Mouse (Mus musculus) cerebellum, adult (tissue): Measurements from ENCODE around the gene Cacna2d3.
A peak's percentile ranks its signal among the peaks of the same experiment; 100 is the strongest.

Source experiments
- ATAC-seq: cut with Nextera tagmentation; 2 replicates; pipeline ENCODE4 v1.9.2; 2017; ENCODE audit warnings: mild to moderate bottlenecking, moderate library complexity, mixed read lengths; ENCODE audit not compliant: insufficient number of reproducible peaks, low FRiP score, low TSS enrichment

Cacna2d3 gene

GRCm38 (mm10) chr14:29029107-29029469 lies 692.6 kb downstream of the Cacna2d3 start:
- no peak for ATAC-seq

GRCm38 (mm10) chr14:29028391-29029106 lies 693.1 kb downstream of the Cacna2d3 start:
- no peak for ATAC-seq

GRCm38 (mm10) chr14:29027276-29027675 lies 694.4 kb downstream of the Cacna2d3 start:
- ATAC-seq, result peak; percentile 75

DNA sequence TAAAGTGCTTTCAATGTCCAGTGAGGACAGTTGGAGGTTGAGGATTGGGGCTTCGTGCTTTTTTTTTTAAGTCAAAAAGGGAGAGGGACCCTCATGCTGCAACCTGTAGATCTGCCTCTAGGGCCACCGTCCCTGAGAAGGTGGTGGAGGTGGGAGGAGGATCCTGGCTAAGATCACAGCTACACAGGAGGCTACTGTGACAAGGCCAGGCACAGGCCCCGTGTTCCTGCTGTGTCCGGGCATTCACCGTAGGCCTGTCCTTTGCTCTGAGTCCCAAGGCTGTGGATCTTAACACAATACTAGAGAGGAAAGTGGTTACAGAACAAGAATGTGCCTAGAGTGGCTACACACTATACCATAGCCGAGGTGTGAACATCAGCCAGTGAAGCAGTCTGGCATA lies 696.3 kb downstream of the Cacna2d3 start:
- ATAC-seq, result peak; percentile 31; the same call in 1 of the 2 replicates

GRCm38 (mm10) chr14:29023246-29023645 lies 698.4 kb downstream of the Cacna2d3 start:
- ATAC-seq, result no peak

GRCm38 (mm10) chr14:29021295-29021694 lies 700.4 kb downstream of the Cacna2d3 start:
- no peak for ATAC-seq

GRCm38 (mm10) chr14:29018316-29019000 lies 703.2 kb downstream of the Cacna2d3 start:
- ATAC-seq, result no peak

DNA sequence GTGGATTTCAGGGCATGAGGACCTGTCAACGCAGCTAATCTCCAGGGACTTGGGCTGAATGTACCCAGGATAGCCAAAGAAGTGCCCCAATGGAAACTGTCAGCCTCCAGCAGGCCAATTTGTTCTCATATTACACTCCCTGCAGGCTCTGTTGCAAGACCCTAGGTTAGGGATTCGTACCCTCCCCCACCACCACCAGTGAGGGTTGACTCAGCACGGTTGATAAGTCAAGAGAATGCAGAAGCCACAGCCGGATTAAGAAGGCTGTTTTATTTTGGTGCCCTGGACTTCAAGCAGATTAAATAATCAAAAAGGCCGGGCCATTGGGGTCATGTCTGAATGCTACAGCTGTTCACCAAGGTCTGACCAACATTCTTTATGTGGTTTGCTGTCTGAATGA lies 703.8 kb downstream of the Cacna2d3 start, which contains the start of gene Lrtm1:
Gene Lrtm1, plus strand, starts transcription at position 326 of the 400 bp plus-strand sequence.
- ATAC-seq, result no peak

GRCm38 (mm10) chr14:29015896-29016295 lies 705.8 kb downstream of the Cacna2d3 start:
- no peak for ATAC-seq

DNA sequence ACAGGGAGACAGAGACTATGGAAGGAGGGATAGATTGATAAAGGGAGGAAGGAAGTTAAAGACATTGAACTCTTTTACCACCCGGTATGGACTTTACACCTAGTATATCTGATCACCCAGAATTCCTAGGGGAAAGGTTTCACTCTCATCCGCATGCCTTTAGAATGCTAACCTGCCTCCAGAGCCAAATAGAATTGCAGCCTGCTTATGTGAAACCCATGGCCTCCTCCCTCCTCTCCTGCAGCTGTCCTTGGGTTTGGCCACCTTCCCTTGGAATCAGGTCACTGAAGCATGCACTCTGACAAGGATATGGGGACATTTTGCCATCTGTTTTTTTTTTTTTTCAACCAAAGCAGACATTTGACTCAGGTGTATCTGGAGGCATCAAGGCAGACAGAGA lies 707.0 kb downstream of the Cacna2d3 start:
- ATAC-seq, result peak; percentile 53

DNA sequence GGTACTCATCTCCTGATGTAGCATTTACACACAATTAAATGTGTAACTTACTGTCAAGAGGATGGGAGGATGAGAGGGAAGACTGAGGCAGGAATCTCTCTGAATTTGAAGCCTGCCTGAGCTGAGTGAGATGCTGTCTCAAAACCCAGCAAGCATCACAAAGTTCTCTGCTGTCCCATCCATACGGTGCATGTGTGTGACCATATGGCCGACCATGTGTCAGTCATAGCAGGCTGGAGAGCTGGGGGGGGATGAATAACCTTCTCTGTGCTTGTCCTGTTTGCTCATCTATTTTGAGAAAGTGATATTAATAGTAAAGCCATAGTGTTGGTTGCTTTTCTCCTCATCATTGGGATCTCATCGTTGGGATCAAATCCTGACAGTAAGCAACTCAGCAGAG lies 708.5 kb downstream of the Cacna2d3 start:
- ATAC-seq, result 0 out of 2 replicates have a peak, but pooled peaks have one; percentile 49

DNA sequence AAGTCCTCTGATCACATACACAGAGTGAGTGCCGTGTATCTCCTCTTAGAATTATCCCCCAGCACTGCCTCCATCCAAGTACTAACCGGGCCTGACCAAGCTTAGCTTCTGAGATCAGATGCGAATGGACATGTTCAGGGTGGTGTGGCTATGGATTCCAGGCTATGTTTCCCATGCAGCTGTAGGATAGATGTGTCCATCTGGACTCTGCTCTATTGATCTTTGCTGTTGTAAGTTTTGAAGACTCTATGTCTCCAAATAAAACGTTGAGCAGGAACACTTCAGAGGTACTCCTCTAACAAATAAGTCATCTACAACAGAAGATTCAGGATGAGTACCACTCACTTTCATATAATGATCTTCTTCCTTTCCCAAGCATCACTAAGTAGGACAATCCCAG lies 712.0 kb downstream of the Cacna2d3 start:
- no peak for ATAC-seq

DNA sequence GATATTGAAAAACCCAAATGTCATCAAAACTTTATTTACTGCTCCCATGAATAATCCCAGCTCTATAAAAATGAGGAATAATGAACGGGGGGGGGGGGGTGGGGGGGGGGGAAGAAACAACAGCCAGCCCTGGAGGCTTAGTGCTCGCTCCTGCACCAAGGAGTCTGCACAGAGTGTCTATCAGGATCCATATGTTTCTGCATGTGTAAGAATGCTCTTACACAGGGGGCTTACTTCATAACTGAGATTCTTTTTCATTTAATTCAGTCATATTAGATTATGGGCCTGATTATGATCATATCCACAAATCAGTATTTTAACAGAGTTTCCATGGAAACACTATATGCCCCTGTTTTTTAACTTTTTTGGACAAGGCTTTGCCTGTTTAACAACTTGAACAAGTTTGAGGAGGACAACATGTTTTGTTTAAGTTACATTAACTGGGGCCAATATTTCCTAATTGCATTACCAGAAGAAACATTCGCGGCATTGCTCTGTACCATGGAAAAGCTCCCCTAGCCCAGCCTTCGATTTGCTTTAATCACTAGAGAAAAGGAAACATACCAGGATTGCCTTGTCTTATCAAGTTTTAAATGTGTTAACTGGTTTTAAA lies 716.3 kb downstream of the Cacna2d3 start:
- no peak for ATAC-seq

- ATAC-seq, result no peak
Observed at GRCm38 (mm10) chr14:28996569-28996968, 725.1 kb downstream of the Cacna2d3 start.

GRCm38 (mm10) chr14:28988211-28988900 lies 733.3 kb downstream of the Cacna2d3 start:
- no peak for ATAC-seq

GRCm38 (mm10) chr14:28984276-28984675 lies 737.4 kb downstream of the Cacna2d3 start:
- no peak for ATAC-seq

GRCm38 (mm10) chr14:28980482-28980881 lies 741.2 kb downstream of the Cacna2d3 start:
- no peak for ATAC-seq

DNA sequence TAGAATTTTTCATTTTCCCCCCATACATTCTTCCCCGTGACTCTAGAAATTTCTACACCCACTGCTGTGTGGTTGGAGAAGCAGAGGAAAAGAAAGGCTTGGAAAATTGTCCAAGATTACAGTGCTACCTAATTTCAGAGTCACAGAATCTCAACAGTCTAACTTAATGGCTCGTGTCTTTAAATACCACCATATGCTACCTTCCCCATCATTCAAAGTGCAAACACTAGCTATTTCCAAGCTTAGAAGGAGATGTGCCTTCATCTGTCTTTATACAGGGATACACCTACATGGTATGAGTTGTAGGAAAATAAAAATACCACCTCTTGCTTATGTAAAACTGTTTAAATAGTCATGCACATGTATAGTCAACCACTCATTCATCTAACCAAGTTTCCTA lies 742.4 kb downstream of the Cacna2d3 start:
- ATAC-seq, result no peak

DNA sequence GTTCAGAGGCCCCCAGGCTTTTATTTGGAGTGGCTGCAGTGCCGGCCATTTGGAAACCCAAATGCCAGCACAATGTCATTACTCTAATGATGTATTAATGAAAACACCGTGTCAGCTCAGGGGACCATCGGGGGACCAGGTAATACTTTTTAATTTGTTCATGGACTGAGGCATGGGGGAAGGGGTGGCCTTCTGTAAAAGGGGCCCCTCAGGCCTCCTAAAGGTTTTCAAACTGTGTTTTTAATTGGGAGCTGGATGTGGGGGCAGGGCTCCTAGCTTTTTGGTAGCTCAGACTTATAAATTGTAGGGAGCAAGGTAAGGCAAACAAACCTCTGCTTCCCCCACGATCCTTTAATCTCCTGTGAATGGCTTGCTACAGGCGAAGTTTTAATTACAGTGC lies 749.0 kb downstream of the Cacna2d3 start:
- ATAC-seq, result no peak

- ATAC-seq, result no peak
Observed at GRCm38 (mm10) chr14:28969247-28969646, 752.4 kb downstream of the Cacna2d3 start.

GRCm38 (mm10) chr14:28966881-28967280 lies 754.8 kb downstream of the Cacna2d3 start:
- no peak for ATAC-seq
